Mouse (Mus musculus) layer of hippocampus, postnatal 10 days (tissue): ENCODE measurements around the gene Atp1a4. TPM values are rescaled to one million over a fixed set of nuclear protein-coding genes. Genes with fewer than 3 reads are reported as not detected.
"Not testable (repeated sequence)": the region's sequence is repeated elsewhere in the genome, so short reads cannot be mapped to it uniquely, and the experiment has no call there.

ENCODE experiments used
- DNase-seq, 2 experiments: peaks; one replicate each; pipeline ENCODE4 v3.0.0; 2021; ENCODE audit warnings: low spot score in 2 of 2
- total RNA-seq, 2 experiments: library from RNA; stranded (reverse); gene quantifications; 2 replicates each; pipeline ENCODE4 v1.2.3; 2021

Atp1a4 gene
- total RNA-seq, 2 experiments from 2014 or later: not detected

GRCm38 (mm10) chr1:172281522-172282254, 23.5 kb upstream of the Atp1a4 start:
- DNase-seq: no peak

DNA sequence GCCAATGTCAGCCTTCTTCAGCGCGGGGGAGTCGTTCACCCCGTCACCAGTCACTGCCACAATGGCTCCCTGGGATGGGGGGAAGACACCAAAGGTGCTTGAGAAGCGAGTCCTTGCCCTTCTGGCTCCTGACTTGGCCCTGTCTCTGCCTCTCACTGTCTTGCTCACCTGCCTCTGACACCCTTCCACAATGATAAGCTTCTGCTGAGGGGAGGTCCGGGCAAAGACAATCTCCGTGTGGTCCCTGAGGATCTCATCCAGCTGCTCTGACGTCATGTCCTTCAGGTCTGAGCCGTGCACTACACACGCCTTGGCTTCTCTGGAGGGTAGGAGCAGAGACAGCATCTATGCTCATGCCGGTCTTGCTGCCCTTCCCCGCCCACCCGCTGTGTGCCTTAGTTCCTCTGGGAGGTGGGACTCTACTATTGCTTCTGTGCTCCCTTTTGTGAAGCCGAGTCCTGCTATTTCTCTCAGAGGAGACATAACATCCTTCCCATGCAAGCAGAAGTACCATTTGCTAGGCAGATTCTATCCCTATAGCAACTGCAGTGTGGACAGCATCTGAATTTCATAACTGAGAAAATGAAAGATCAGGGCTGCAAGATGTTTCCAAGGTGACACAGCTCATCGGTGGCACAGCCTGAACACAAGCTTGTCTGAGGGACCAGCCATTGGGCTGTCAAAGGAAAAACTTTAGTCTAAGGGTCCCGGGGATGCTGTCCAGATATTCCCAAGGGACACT, 21.7 kb upstream of the Atp1a4 start:
- no peak for DNase-seq

DNA sequence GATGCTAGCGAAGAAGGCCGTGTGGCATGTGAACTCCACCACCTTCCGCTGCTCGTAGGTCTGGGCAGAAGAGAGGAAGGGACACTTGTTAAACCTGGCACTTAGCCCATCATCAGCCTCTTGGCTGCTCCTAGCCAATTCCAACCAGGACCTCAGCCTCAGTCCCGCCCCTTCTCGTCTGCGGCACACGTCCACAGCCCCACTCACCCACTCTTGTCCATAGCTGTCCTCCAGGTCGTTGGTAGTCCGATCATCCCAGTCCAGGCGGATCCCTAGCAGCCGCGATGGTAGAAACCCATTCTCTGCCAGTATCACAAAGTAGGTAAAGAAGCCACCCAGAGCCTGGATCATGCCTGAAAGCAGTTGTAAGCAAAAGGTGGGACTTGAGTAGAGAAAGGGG, 20.1 kb upstream of the Atp1a4 start:
- no peak for DNase-seq

DNA sequence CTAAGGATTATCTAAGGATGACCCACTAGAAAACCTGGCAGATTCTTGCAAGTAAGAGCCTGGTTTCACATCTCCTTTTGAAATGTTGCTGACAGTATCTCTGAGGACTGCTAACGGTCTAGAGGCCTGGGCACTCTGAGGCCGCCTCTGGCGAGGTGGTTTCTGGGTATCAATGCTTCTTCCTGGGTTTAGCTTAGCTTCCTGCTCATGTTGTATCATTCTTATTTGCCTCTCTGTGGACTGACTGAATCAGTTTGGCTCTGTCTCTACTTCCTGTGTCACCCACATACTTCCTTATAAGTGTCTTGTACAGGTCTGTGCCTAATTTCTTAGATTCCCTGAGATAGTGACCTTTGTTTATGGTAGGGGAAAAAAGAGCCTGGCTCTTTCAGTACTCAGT, 19.0 kb upstream of the Atp1a4 start:
- DNase-seq: peak in 1 of 2 experiments; percentile 11

- DNase-seq: no peak
Measured at GRCm38 (mm10) chr1:172274547-172274946, 16.3 kb upstream of the Atp1a4 start.

GRCm38 (mm10) chr1:172274116-172274515, 15.9 kb upstream of the Atp1a4 start:
- DNase-seq: no peak

GRCm38 (mm10) chr1:172273386-172273785, 15.2 kb upstream of the Atp1a4 start:
- no peak for DNase-seq

GRCm38 (mm10) chr1:172271765-172272164, 13.6 kb upstream of the Atp1a4 start:
- peak in 1 of 2 experiments; percentile 48 for DNase-seq

DNA sequence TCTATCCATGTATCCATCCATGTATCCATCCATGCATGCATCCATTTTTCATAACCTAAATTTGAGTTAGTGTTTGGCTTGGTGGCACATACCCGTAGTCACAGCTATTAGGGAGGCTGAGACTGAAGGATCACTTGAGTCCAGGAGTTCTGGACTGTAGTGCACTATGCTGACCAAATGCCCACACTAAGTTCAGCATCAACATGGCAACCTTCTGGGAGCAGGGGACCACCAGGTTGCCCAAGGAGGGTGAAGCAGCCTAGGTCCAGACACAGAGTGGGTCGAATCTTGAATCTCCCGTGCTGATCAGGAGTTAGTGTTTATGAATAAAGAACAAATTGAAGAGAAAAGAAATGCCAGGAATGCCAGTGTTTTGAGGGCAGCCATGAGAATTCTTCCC, 13.0 kb upstream of the Atp1a4 start:
- no peak for DNase-seq

DNA sequence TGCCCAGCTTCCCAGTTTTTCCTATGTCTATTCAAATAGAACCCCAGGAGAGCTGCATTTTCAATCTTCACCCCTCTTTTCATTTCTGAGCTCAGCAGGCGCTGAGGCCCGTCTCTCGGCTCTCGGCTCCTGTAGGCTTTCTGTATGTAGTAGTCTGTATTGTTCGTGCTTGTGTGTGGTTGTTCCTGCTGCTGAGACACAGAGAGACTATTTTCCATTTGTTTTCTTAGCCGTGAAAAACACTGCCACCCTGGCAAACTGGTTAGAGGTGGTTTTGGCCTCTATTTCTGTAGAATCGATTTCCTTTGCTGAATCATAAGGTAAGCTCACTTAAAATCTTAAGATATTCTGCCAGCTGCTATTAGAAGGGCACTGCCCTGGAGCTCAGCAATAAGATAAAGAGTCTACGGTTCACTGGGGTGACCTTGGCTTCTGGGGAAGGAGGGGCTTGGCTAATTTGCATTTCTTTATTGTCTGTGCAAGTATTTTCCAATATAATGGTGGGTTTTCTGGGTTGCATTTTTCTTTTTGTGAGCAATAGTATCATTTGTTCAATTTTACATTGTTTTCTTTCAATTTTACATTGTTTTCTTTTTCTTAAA, 3.4 kb upstream of the Atp1a4 start, which contains the start of gene Igsf8:
Gene Igsf8, plus strand, starts transcription at position 165 of the 602 bp plus-strand sequence.
- no peak for DNase-seq

GRCm38 (mm10) chr1:172247679-172248078, 10.5 kb downstream of the Atp1a4 start:
- DNase-seq: peak; percentile 44 to 52

DNA sequence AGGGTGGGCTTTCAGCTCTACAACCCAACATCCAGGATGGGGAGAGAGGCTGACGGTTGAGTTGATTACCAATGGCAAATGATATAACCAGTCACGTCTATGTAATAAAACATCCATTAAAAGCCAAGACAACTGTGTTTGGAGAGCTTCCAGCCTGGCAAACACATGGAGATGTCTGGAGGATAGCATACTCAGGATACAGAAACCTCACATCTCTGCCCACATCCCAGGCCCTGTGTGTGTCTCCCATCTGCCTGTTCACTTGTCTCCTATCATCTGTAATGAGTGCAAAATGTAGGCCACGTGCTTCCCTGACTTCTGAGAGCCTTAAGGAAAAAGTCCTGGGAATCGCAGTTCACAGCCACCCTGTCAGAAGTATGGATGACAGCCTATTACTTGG, 11.0 kb downstream of the Atp1a4 start:
- DNase-seq: peak in 1 of 2 experiments; percentile 18

- not testable (repeated sequence) for DNase-seq
Measured at GRCm38 (mm10) chr1:172244645-172245044, 13.6 kb downstream of the Atp1a4 start.

- peak in 1 of 2 experiments; percentile 33 for DNase-seq
Measured at GRCm38 (mm10) chr1:172243547-172244205, 14.5 kb downstream of the Atp1a4 start.

GRCm38 (mm10) chr1:172242401-172242800, 15.8 kb downstream of the Atp1a4 start:
- DNase-seq: peak in 1 of 2 experiments; percentile 29

- DNase-seq: no peak
Measured at GRCm38 (mm10) chr1:172240945-172241708, 17.1 kb downstream of the Atp1a4 start.

GRCm38 (mm10) chr1:172229215-172229614, 29.0 kb downstream of the Atp1a4 start:
- DNase-seq: no peak

DNA sequence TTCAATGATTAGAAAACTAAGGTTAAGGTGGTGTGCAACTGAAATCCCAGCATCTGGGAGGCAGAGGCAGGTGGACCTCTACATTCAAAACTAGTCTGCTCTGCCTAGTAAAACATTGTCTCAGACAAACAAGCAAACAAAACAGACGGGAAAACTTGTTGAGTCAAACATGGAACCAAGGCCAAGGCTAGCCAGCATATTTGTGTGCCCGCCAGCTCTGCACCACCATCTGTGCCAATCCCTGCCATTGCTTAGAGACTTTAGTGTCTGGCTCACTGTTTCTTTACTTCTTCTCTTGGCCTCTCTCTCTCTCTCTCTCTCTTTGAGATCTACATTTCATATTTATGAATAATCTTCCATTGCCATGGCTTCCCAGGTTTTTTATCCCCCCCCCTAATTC, 30.0 kb downstream of the Atp1a4 start:
- DNase-seq: no peak

DNA sequence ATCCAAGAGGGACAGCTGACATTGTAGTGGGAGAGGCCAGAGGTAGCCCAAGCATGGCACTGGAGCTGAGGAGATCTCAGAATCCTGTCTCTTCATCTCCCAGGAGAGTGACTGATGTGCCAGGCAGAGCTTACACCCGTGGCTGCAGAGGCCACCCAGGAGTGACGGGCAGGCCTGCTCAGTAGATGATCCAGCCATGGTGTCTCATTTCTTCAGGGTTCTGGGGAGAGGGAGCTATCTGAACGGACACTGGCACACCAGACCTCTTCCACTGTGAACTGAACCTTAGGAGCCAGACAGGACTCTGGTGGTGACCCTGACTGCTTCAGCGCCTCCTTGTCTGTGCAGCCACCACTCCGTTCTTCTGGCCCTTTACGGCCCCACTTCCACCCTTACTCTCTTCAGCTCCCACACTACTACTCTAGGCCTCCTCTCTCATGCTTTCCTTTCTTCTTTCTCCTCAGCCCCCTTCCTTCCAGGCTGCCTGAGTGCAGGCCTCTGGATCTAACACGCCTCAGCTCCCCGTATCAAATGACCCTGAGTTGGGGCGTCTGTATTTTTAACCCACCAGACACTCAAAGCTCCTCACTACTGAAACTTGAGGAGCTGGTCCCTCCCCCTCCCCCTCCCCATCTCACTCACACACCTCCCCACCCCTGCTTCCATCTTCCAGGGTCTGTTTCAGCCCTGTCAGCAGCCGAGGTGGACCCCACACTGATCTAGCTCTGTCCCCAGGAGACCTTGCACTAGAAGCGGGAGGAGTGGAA, 36.7 kb downstream of the Atp1a4 start:
- DNase-seq: no peak

GRCm38 (mm10) chr1:172220414-172220813, 37.8 kb downstream of the Atp1a4 start:
- DNase-seq: peak in 1 of 2 experiments; percentile 52
